Mouse (Mus musculus): ENCODE measurements around the gene Tm9sf2. TPM values are rescaled to one million over a fixed set of nuclear protein-coding genes. Genes with fewer than 3 reads are reported as not detected.
A peak's percentile ranks its signal among the peaks of the same experiment; 100 is the strongest.

The Tm9sf2 gene
- polyA plus RNA-seq, 1 experiment from 2014 or later, result 106 TPM

DNA sequence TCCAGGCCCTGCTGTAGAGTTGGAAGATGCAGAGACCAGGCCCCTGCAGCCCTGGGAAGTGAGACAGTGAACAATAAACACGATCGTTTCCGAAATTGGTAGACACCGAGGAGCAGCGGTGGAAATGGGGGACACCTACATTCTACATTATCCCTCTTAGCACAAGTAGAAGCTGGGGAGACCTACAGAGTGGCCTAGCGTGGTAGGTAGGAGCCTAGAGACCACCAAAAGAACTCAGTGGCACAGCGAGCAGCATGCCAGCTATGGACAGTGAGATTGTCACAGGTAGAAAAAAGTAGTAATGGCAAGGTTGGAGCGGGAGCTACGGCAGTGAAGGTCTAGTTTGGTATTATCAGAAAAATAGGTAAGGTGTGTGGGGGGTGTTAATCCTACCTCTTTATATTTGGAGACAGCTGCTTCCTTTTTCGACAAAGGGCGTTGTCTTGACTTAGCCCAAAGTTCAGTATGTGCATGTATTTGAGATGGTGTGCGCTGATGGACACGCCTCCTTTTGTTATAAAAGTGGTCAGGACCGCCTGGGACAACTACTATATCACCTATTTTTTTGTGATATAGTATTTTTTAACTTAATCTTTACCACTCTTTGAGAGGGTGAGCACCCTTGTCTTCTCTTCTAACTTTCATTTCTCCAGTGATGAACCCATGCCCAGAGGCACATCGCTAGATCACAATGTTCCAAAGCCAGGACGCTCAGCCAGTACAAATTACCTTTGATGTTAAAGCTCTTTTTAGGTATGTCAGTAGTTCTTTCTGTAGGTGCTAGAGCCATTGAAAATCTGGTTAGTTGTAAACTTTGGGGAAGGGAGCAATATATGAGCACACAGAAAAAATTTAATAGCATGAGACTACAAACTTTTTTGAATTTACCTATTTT lies 1.2 kb upstream of the Tm9sf2 start:
- Histone ChIP-seq H3K4me1 (peaks cover 39% of the 10 kb centered on the region), H3K27ac (peak overlapping the region; percentile 83), H3K36me3 (replicated peaks) (no peaks in the 10 kb centered on the region), H3K9ac (peak overlapping the region; percentile 46), H3K4me3 (peak overlapping the region; percentile 46), H3K27me3 (replicated peaks) (no peaks in the 10 kb centered on the region), H3K9me3 (no peaks in the 10 kb centered on the region), H3K4me2 (peak overlapping the region; percentile 75)
- WGBS, result 70% methylated on average over 16 of the region's 16 CpGs
- peak; percentile 19 for ATAC-seq (replicated peaks)

DNA sequence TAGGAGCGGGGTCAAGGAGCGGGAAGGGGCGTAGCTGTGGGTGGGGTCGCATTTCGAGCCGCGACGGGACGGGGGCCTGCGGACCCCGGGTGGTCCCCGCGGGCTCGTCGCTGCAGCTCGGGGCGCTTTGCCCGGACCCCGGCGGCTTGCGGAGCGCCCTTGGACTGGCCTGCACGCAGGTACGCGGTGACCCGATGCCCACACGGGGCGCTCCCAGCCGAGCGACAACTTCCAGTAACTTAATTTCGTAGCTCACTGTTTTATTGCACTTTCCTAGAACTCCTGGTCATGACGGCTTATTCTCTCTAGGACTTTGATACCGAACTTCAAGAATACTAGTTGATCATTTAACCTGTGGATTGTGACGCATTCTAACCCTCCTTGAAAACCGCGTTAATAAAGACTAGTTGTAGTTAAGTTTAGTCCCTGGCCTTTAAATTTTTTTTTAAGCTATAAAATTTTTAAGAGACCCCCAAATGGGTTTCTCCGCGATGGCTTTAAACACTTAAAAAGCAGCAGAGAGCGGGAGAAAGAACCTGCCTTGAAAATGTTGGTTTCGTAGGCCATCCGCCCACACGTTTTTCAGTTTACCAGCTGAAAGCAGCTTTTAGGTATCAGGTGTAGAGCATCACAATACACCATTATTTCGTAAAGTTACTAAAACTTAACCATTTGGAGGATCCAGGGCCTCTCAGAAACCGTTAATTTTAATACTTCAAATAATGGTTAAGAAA lies 810 bp downstream of the Tm9sf2 start:
- Histone ChIP-seq H3K9me3 (no peaks in the 10 kb centered on the region), H3K4me2 (peak overlapping the region; percentile 75), H3K4me1 (peaks cover 42% of the 10 kb centered on the region), H3K36me3 (replicated peaks) (no peaks in the 10 kb centered on the region), H3K27me3 (replicated peaks) (no peaks in the 10 kb centered on the region), H3K27ac (peak overlapping the region; percentile 92), H3K4me3 (peak overlapping the region; percentile 97), H3K9ac (peak overlapping the region; percentile 97)
- peak; percentile 14 for ATAC-seq (replicated peaks)
- WGBS, result 5% methylated on average over 44 of the region's 44 CpGs

- H3K27ac ChIP-seq, result no peak overlapping the region
- no peak overlapping the region for H3K4me3 ChIP-seq
- no peaks in the 10 kb centered on the region for H3K36me3 ChIP-seq (replicated peaks)
- H3K9me3 ChIP-seq, result no peaks in the 10 kb centered on the region
- 97% methylated on average over 2 of the region's 2 CpGs for WGBS
- ATAC-seq (replicated peaks), result no peak
- H3K9ac ChIP-seq, result no peak overlapping the region
- no peaks in the 10 kb centered on the region for H3K27me3 ChIP-seq (replicated peaks)
- peaks cover 23% of the 10 kb centered on the region for H3K4me1 ChIP-seq
- H3K4me2 ChIP-seq, result no peak overlapping the region
These were observed 4.8 kb downstream of the Tm9sf2 start for GRCm38 (mm10) chr14:122111681-122112080.

DNA sequence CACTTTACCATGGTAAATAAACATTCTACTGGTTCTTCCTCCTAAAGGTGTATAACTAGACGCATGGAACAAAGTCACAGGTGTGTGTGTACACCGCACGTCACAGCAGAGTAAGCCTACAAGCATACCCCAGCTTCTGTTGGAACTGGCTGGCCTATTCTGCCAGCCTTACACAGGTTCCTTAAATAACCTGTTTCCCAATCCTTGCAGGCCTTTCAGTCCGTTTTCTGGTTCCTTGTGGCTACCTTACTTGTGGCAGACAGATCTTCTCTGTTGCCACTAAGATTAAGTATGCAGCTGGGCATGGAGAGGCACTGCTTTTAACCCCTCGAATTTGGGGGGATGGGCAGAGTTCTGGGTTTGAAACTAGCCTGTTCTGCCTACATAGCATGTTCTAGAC lies 5.5 kb downstream of the Tm9sf2 start:
- peaks cover 23% of the 10 kb centered on the region for H3K4me1 ChIP-seq
- no peaks in the 10 kb centered on the region for H3K36me3 ChIP-seq (replicated peaks)
- no peak for ATAC-seq (replicated peaks)
- 91% methylated on average over 5 of the region's 5 CpGs for WGBS
- H3K9me3 ChIP-seq, result no peaks in the 10 kb centered on the region
- no peak overlapping the region for H3K4me3 ChIP-seq
- no peak overlapping the region for H3K9ac ChIP-seq
- no peak overlapping the region for H3K4me2 ChIP-seq
- no peaks in the 10 kb centered on the region for H3K27me3 ChIP-seq (replicated peaks)
- H3K27ac ChIP-seq, result no peak overlapping the region

DNA sequence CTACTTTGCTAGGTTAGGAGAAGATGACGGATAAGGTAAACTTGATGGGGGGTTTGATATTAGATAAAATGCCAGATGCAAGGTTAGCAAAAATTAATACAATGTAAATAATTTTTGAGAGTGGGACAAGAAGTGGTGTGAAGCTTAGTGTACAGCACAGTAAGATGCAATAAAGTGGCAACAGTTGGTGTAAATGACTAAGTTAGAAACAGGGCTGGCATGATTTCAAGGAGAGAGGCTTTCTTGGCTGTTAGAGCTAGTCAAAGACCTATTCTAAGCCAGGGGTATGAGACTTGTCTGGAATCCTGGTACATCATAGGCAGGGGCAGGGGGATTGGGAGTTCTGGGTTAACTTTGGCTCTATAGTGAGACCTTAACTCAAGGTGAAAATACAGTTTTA lies 9.4 kb downstream of the Tm9sf2 start:
- Histone ChIP-seq H3K4me2 (no peak overlapping the region), H3K27me3 (replicated peaks) (no peaks in the 10 kb centered on the region), H3K4me3 (no peak overlapping the region), H3K27ac (no peak overlapping the region), H3K9me3 (no peaks in the 10 kb centered on the region), H3K9ac (no peak overlapping the region), H3K4me1 (peaks cover 3% of the 10 kb centered on the region; the same call in 1 of the 2 replicates), H3K36me3 (replicated peaks) (no peaks in the 10 kb centered on the region)
- ATAC-seq (replicated peaks), result no peak
- 95% methylated on average over 1 of the region's 1 CpGs for WGBS

DNA sequence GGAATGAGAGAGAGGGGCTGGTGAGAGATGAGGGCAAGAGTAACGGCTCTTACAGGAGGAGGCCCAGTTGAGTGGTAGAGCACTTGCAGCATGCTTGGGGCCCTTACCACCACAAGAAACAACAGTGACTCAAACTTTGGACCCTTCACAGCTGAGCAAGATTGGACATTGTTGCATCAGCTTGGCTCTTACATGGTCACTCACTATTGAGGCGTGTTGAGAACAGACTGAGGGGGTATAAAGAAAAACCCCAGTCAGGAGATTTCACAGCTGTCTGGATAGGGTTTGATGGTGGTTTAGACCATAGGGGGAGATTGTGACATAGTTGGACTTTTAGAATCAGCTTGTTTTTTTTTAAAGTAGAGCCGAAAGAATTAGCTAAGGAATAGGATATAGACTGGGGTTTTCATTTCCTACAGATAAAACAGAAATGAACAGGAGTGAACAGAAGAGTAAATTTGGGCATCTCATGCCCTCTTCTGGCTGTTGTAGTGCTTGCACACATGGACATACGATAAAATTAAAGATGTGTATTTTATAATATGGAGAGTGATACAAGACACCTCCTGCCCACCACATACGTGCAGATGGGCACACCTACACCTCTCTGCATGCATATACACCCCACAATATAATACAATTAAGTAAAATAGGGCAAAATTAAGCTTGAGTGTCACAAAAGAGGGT lies 23.4 kb downstream of the Tm9sf2 start:
- peaks cover 4% of the 10 kb centered on the region; the same call in 1 of the 2 replicates for H3K36me3 ChIP-seq (replicated peaks)

DNA sequence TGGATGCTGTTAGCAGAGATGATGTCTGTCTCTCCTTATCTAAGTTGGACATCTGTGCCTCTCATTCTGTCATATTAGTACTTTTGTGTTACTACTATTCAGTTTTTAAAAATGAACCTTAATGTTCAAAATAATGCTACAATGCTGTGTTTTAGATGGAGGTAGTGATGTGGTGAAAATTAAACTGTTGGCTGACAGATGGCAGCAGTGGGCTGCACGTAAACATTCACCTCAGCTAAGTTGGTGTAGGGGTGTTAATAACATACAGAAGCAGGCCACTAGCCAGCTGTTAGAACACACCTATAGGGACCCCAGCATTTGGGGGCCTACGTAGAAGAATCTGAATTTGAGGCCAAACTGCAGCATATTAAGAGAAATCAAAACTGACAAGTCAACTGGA lies 24.8 kb downstream of the Tm9sf2 start:
- Histone ChIP-seq H3K9ac (no peak overlapping the region), H3K27me3 (replicated peaks) (no peaks in the 10 kb centered on the region), H3K4me1 (no peaks in the 10 kb centered on the region), H3K4me2 (no peak overlapping the region), H3K36me3 (replicated peaks) (peaks cover 4% of the 10 kb centered on the region; the same call in 1 of the 2 replicates), H3K4me3 (no peak overlapping the region), H3K9me3 (no peaks in the 10 kb centered on the region), H3K27ac (no peak overlapping the region)
- no peak for ATAC-seq (replicated peaks)
- WGBS, result 82% methylated on average over 2 of the region's 2 CpGs

More for the DNA sequence above, 23.4 kb downstream of the Tm9sf2 start:
- no peak overlapping the region for H3K4me3 ChIP-seq
- no peaks in the 10 kb centered on the region for H3K4me1 ChIP-seq
- WGBS, result 87% methylated on average over 5 of the region's 5 CpGs
- no peaks in the 10 kb centered on the region for H3K9me3 ChIP-seq
- no peak overlapping the region for H3K27ac ChIP-seq
- ATAC-seq (replicated peaks), result no peak
- no peaks in the 10 kb centered on the region for H3K27me3 ChIP-seq (replicated peaks)
- H3K9ac ChIP-seq, result no peak overlapping the region
- H3K4me2 ChIP-seq, result no peak overlapping the region

DNA sequence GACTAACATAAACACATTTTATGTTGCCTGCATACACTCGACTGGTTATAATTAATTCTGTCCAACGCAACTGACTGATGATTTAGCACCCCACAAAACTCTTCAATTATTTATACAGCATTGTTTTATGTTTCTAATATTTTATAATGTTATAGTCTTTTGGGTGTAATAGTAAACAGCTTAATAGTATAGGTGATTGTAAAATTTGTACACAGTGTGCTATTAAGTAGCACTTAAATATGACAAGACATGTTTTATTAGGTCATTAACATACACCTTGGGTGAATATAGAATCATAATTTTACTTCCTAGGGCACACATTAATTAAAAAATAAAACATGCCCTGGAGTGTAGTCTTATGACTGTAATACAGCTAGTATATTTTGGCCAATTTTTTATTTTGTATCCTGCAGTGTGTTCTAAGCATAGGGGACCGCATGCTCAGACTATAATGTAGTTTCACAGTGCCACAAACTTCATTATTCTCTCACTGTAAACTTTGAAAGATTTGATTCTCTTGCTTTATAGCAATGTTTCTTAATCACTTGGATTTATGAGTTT lies 29.6 kb downstream of the Tm9sf2 start:
- WGBS, result 93% methylated on average over 3 of the region's 3 CpGs
- Histone ChIP-seq H3K36me3 (replicated peaks) (peaks cover 20% of the 10 kb centered on the region; the same call in 1 of the 2 replicates), H3K9me3 (no peaks in the 10 kb centered on the region), H3K4me3 (no peak overlapping the region), H3K4me1 (no peaks in the 10 kb centered on the region), H3K4me2 (no peak overlapping the region), H3K27me3 (replicated peaks) (no peaks in the 10 kb centered on the region), H3K27ac (no peak overlapping the region), H3K9ac (no peak overlapping the region)
- ATAC-seq (replicated peaks), result no peak

- Histone ChIP-seq H3K9ac (no peak overlapping the region), H3K4me1 (no peaks in the 10 kb centered on the region), H3K27ac (no peak overlapping the region), H3K9me3 (no peaks in the 10 kb centered on the region), H3K4me2 (no peak overlapping the region), H3K4me3 (no peak overlapping the region), H3K27me3 (replicated peaks) (no peaks in the 10 kb centered on the region), H3K36me3 (replicated peaks) (peaks cover 20% of the 10 kb centered on the region; the same call in 1 of the 2 replicates)
- ATAC-seq (replicated peaks), result no peak
- WGBS, result 93% methylated on average over 7 of the region's 7 CpGs
These were observed 30.4 kb downstream of the Tm9sf2 start for GRCm38 (mm10) chr14:122137234-122137633.

DNA sequence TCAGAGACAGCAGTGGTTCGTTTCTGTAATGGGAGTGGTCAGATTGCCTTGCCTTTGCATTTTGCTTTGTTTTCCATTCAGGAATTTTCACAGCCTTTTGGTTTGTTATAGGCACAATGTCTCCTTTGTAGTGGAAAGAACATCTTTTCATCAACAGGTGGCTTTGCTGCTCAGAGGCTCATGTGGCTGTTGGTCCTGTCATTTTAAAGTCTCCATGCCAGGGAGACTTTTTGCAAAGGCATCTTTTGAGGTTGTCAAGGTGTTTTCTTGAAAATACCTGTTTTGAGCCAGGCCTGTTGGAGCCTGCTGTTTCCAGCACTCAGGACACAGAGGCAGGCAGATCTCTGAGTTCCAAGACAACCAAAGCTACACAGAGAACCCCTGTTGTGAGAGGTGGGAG lies 33.3 kb downstream of the Tm9sf2 start:
- Histone ChIP-seq H3K9ac (no peak overlapping the region), H3K36me3 (replicated peaks) (peaks cover 26% of the 10 kb centered on the region; the same call in 1 of the 2 replicates), H3K27me3 (replicated peaks) (no peaks in the 10 kb centered on the region), H3K27ac (no peak overlapping the region), H3K4me1 (no peaks in the 10 kb centered on the region), H3K9me3 (no peaks in the 10 kb centered on the region), H3K4me2 (no peak overlapping the region), H3K4me3 (no peak overlapping the region)
- no peak for ATAC-seq (replicated peaks)
- 84% methylated on average over 1 of the region's 1 CpGs for WGBS

GRCm38 (mm10) chr14:122143585-122144269 lies 36.9 kb downstream of the Tm9sf2 start:
- no peak overlapping the region for H3K4me3 ChIP-seq
- 88% methylated on average over 4 of the region's 4 CpGs for WGBS
- no peaks in the 10 kb centered on the region for H3K9me3 ChIP-seq
- H3K36me3 ChIP-seq (replicated peaks), result peaks cover 37% of the 10 kb centered on the region; the same call in 1 of the 2 replicates
- no peak overlapping the region for H3K4me2 ChIP-seq
- no peaks in the 10 kb centered on the region for H3K4me1 ChIP-seq
- no peak overlapping the region for H3K27ac ChIP-seq
- H3K9ac ChIP-seq, result no peak overlapping the region
- no peaks in the 10 kb centered on the region for H3K27me3 ChIP-seq (replicated peaks)
- no peak for ATAC-seq (replicated peaks)
